Mouse (Mus musculus) fat pad, adult 2 months (tissue): Measurements from ENCODE around the gene Fig4.

ENCODE experiments used
- DNase-seq: peaks from one replicate; pipeline ENCODE4 v3.0.0-alpha.2; 2011; ENCODE audit warnings: low read depth, low spot score; ENCODE audit errors: extremely low read depth

The Fig4 gene

DNA sequence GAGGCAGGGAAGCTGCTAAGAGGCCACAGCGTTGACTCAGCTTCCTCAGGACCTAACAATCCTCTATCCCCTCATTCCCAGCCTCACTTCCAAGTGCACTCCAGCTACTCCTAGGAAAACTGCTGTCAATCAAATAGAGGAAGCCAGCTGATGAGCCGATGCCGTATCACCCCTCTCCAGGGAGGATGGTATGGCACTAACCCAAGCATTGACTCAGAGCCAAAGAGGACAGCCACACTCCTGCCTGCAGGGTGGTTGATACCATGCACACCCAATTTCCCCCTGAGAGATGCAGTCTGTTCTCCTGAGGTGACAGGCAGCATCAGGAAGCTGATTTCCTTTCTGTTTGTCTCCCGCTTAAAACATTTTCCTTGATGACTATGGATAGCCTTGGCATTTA is 81.9 kb downstream of the Fig4 start:
- no peak for DNase-seq

GRCm38 (mm10) chr10:41218897-41219296 is 84.2 kb downstream of the Fig4 start:
- DNase-seq, result no peak

DNA sequence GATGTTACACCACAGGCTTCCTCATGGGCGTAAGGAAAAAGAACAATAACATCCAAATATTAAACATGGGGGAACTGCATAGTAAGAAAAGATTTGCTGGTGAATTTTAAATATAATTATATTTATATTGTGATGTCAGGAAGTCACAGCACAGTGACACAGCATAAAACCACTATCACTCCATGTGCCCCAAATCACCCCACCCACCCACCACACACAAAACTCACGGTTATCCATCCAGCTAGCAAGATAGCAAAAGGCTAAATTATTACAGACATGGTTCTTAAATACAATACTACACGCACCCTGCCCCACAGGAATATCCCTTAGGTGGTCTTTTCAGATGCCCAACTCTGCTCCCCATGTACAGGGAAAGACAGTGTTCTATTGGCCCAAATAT is 89.0 kb downstream of the Fig4 start:
- no peak for DNase-seq

DNA sequence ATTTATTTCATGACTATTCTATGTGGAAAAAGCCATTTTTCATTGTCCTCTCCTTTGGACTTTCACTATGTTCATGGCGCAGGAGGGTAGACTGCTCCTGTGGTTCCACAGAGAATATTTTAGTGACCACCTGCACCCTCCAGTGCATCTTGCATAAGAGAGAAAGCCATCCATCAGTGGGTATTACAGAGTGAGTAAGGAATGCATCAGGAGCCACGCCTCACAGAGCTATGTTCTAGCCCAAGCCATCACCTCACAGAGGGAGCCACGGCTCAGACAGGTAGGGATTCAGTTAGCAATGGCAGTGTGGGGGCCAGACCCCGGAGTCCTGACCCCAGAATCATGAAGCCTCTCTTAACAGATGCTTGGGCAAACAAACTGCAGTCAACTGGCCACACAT is 93.5 kb downstream of the Fig4 start:
- no peak for DNase-seq

DNA sequence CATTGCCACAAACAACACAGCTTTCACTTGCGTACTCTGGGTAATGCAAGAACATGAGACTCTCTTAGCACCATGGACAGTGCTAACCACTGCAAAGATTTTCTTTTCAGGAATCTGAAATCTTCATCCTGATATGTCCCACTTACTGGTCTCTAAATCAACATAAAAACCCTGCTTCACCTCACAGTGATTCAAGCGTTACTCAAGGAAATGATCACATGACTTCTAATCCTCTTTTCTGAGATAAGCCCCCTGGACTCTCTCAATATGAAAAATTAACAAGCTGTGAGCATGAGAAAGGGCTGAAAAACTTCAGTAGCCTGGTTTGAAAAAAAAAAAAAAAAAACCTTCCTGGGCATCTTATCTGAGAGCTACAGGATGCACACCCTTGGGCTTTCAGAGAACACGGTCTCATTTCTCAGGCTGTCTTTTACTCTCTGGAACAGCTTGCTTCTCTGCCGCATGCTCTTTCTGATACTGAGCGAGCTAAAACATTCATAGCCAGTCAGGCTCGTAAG is 94.1 kb downstream of the Fig4 start:
- DNase-seq, result no peak

DNA sequence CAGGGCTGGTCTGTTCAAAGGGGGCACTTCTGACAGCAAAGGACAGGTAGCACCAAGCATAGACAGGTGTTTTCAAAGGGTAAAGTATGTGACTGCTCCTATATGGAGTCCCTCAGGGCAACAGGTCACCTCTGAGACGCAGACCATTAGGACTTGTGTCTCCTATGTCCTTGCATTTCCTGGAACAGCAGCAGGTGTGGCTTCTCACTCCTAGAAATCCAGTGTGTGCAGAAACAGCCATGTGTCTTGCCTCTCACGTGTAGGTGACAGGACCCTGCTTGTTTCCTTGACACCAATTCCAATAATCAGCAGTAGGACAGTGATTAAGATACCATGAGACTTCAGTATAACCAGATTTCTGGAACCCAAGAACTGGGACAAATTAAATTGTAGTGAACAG is 97.4 kb downstream of the Fig4 start:
- DNase-seq, result no peak

GRCm38 (mm10) chr10:41204637-41205315 is 98.3 kb downstream of the Fig4 start:
- DNase-seq, result no peak

- DNase-seq, result no peak
These were observed 98.9 kb downstream of the Fig4 start for GRCm38 (mm10) chr10:41204191-41204590.

DNA sequence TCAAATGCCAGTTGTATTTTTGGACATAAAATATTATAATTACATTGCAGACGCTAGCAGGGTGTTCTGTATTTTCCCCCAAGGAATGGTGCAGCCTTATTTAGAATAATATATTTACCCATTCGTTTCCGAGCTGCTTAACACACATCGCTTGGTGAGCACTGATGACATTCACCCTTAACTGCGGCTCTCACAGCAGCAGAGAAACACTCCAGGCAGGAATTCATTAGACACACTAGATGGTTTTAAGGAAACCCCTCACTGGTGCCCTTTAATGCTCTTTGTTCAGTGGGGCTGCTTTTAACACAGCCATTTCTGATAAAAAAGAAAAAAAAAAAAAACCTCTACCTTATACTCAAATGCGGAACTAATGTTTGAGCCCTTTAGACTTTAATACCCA is 104.3 kb downstream of the Fig4 start:
- DNase-seq, result no peak

GRCm38 (mm10) chr10:41197788-41198187 is 105.3 kb downstream of the Fig4 start:
- no peak for DNase-seq

- DNase-seq, result no peak
These were observed 106.8 kb downstream of the Fig4 start for GRCm38 (mm10) chr10:41196295-41196694.

DNA sequence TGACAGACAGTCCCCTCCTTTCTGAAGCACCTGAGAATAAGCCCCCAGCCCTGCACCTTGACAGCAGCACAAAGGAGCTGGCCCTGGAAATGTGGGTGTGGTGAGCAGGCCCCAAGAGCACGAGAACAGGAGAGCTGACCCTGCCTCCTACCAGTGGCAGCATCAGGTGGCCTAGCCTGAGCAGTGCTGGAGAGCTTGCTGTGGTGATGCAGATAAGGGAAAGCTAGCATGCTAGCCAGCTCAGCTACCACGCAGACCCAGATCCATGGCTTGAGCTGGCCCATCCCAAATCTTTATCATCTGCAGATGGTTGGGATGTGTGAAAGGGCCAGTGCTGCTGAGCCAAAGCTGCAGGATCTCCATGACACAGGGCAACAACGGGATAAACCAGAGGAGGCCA is 113.7 kb downstream of the Fig4 start:
- DNase-seq, result no peak

- no peak for DNase-seq
These were observed 119.1 kb downstream of the Fig4 start for GRCm38 (mm10) chr10:41183975-41184374.

DNA sequence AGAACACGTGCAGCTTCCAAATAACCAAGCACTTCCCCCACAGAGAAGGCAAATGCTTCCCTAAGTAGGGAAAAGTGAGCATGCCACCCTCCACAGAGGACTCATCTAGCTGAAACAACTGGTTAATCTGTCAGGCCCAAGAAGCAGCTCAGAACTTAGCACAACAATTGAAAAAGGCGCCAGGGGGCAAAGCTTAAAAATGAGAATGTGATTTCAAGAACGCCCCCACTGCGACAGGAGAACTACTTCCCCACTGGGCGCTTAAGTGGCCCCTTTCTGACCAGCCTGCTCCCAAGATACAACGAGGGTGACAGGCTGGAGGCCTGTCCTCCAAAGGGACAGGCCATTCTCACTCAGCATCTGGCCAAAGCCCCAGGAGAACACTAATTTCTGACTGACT is 120.4 kb downstream of the Fig4 start:
- DNase-seq, result no peak

DNA sequence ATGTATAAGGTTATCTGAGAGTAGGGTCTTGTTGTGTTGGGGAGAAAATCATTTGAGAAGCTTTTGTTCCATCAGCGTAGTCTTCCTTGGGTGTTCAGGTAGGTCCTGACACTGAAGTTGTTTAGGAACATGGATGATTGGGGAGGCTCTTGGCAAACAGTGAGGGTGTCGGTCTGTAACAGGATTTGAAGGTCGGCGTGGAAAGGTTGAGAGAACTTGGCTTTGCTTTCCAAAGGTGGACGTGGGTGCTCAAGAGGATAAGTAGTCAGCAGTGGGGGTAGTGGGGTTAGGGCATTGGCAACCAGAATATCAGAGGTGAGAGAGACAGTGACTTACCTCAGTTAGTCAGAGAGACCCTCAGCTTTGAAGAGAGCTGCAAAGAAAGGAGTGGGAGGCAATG is 136.9 kb downstream of the Fig4 start:
- DNase-seq, result no peak

DNA sequence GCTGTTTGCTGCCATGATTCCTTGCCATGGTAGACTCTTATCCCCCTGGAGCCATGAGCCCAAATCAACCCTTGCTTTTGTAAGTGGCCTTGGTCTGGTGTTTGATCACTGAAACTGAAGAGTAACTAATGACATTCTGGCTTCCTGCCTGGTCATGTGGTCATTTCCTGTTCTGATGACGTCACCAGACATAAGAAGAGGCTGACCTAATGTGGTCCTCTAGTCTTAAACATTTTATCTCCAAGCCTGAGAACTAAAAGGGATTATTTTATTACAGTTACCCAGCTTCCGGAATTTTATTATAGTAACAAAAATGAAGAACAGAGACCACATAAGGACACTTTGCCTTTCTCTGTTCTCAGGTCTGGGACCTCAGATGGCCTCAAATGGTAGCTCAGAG is 140.0 kb downstream of the Fig4 start:
- DNase-seq, result no peak

DNA sequence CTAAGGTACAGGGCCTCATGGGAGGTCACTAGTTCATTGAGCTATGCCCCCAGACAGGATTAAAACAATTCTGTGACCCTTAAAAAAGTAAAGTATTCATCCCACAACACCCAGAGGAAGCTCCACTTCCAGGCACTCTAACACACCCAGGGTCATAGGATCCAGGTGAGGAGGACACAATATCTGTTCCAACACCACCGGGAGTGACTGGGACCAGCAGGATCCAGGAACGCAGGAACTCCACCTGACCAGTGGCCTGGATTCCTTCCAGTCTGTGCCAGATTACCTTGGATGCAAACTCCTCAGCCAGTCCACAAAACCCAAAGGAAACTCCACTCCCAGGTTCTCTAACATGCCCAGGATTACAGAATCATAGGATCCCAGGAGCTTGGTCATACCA is 145.8 kb downstream of the Fig4 start:
- DNase-seq, result no peak

- no peak for DNase-seq
These were observed 146.4 kb downstream of the Fig4 start for GRCm38 (mm10) chr10:41156693-41157092.

DNA sequence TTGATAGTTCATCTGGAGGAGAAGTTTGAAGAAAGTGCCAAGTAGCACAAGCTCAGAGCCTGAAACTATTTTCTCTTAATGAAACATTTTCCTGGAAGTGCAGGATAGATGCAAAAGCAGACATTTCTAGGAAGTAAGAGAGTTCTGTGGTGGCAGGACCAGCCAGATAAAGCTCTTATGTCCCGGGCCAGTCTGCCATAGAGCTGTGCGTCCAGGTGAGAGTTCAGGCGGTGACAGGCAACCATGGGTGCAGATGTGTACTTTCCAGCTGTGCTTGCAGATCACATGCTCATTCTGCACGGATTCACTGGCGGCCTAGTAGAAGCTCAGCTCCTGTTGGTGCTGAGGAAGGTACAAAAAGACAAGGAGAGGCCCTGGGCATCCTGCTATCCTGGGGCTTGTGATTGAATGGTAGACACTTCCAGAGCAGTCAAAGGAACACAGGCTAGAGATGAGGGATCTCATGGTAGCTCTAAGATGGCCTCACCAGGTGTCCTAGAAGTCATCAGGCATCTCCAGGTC is 149.8 kb downstream of the Fig4 start:
- no peak for DNase-seq

DNA sequence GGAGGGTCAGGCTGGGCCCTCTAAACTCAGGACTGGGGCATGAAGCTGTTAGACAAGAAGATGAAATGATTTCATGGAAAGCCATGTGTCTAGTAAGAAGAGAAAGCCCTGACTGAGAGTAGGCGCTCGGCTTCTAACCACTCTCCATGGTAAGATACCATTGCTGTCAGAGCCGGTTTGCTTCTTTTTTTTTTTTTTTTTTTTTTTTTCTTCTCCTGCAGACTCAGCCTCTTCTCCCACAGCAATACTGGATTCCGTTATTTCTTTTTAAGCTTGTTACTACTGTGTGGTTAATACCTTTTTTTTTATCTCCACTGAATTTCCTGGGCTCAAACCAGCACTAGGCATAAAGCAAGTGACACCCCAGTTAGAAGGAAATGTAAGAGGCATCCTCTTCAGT is 151.2 kb downstream of the Fig4 start:
- no peak for DNase-seq

DNA sequence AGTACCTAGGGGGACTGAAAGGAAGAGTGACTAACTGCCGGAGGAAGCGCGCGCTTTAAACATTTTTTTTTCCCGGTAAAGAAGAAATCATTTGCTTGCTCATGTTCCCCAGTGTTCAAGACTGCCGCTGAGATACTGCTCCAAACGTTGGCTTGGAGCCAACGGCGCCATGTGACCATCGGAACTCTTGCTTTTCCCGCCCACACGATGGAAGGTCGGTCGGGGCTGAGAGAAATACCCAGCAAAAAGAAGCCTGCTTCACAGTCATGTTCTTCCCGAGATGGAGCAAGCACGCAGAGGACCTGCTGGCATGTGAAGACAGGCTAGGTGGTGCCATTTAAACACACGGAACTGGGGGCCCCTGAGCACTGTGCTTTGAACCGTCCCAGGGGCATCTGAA is 151.6 kb downstream of the Fig4 start:
- no peak for DNase-seq

DNA sequence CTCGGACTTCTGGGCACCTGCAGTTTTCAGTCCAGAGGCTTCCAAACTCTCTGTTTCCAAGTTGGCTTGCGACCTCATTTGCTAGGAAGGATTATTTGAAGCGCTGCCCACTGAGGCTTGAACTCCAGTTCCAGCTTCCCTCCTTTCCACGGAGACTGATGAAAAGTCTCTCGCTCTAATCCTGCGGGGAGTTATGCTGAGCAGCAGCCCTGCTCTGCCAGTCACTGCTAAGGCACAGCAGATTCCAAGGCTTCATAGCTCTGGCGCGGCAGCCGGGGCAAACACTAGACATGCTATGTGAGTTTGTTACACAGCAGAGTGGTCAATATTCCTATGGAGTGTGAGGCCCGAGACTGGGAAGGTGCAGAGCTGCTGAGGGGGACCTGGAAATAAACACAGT is 152.0 kb downstream of the Fig4 start:
- DNase-seq, result no peak

GRCm38 (mm10) chr10:41150496-41150895 is 152.6 kb downstream of the Fig4 start:
- no peak for DNase-seq
